Mouse (Mus musculus) adrenal gland, postnatal 25 days (tissue): ENCODE results near the gene Slc6a9. TPM values are rescaled to one million over a fixed set of nuclear protein-coding genes. Genes with fewer than 3 reads are reported as not detected.

Experiments
- DNase-seq: peaks from one replicate; pipeline ENCODE4 v3.0.0; 2021; ENCODE audit warnings: mixed read lengths
- long read RNA-seq: library from polyadenylated mRNA; stranded (forward); transcript quantifications from one replicate; pipeline ENCODE4 v2.0.0, GENCODE M21; 2021
- total RNA-seq: library from RNA; stranded (reverse); gene quantifications from 2 replicates; pipeline ENCODE4 v1.2.3, GENCODE M21; 2021

The Slc6a9 gene
- total RNA-seq, result 17.2 and 18.3 TPM in 2 replicates
- long read RNA-seq, partial matches to known transcripts, result 3 of 12 reads
- long read RNA-seq, other reads (novel, unspliced or antisense), result 7 of 12 reads

GRCm38 (mm10) chr4:117834457-117834844 lies at the start of gene Slc6a9:
Gene Slc6a9 (plus strand): TSS chr4:117834506.
- no peak for DNase-seq

GRCm38 (mm10) chr4:117786963-117787362 lies 47.3 kb upstream of the Slc6a9 start:
- DNase-seq, result no peak

GRCm38 (mm10) chr4:117788308-117788707 lies 46.0 kb upstream of the Slc6a9 start:
- DNase-seq, result peak; percentile 14

- no peak for DNase-seq
Observed at GRCm38 (mm10) chr4:117799904-117800303, 34.4 kb upstream of the Slc6a9 start.

- peak; percentile 5 for DNase-seq
Observed at GRCm38 (mm10) chr4:117806992-117807391, 27.3 kb upstream of the Slc6a9 start.

- no peak for DNase-seq
Observed at GRCm38 (mm10) chr4:117810933-117811332, 23.4 kb upstream of the Slc6a9 start.

GRCm38 (mm10) chr4:117813591-117814192 lies 20.6 kb upstream of the Slc6a9 start:
- DNase-seq, result no peak

- DNase-seq, result no peak
Observed at GRCm38 (mm10) chr4:117814333-117814732, 20.0 kb upstream of the Slc6a9 start.

GRCm38 (mm10) chr4:117816776-117817175 lies 17.5 kb upstream of the Slc6a9 start:
- DNase-seq, result no peak

- DNase-seq, result no peak
Observed at GRCm38 (mm10) chr4:117818032-117818431, 16.3 kb upstream of the Slc6a9 start.

- DNase-seq, result no peak
Observed at GRCm38 (mm10) chr4:117828572-117829145, 5.6 kb upstream of the Slc6a9 start.

- DNase-seq, result peak; percentile 79
Observed at GRCm38 (mm10) chr4:117829260-117830123, 4.8 kb upstream of the Slc6a9 start.

GRCm38 (mm10) chr4:117830124-117830551 lies 4.2 kb upstream of the Slc6a9 start:
- DNase-seq, result peak; percentile 15

GRCm38 (mm10) chr4:117830801-117831200 lies 3.5 kb upstream of the Slc6a9 start:
- no peak for DNase-seq

- DNase-seq, result no peak
Observed at GRCm38 (mm10) chr4:117831499-117831898, 2.8 kb upstream of the Slc6a9 start.

GRCm38 (mm10) chr4:117831920-117832691 lies 2.2 kb upstream of the Slc6a9 start:
- no peak for DNase-seq

- peak; percentile 74 for DNase-seq
Observed at GRCm38 (mm10) chr4:117834845-117835530, 682 bp downstream of the Slc6a9 start.

- DNase-seq, result peak; percentile 64
Observed at GRCm38 (mm10) chr4:117835531-117836111, 1.3 kb downstream of the Slc6a9 start.

- DNase-seq, result peak; percentile 94
Observed at GRCm38 (mm10) chr4:117836204-117836767, 2.0 kb downstream of the Slc6a9 start.

GRCm38 (mm10) chr4:117837271-117837670 lies 3.0 kb downstream of the Slc6a9 start:
- no peak for DNase-seq

GRCm38 (mm10) chr4:117839366-117839765 lies 5.1 kb downstream of the Slc6a9 start:
- DNase-seq, result no peak
